Mouse (Mus musculus) liver, embryonic 15.5 days (tissue): ENCODE measurements around the gene Mbd3. TPM values are rescaled to one million over a fixed set of nuclear protein-coding genes. Genes with fewer than 3 reads are reported as not detected.

ENCODE experiments used
- ATAC-seq: fragments of 200-750 bp; cut with Nextera tagmentation; 2 replicates; pipeline ENCODE4 v1.8.0; 2017; ENCODE audit warnings: moderate number of reproducible peaks, mild to moderate bottlenecking, moderate library complexity; ENCODE audit not compliant: insufficient read depth
- H3K27ac ChIP-seq: fragments of 300-500 bp; sonication (generic); replicated peaks from 2 replicates; pipeline ENCODE4 v1.5.1; 2015; ENCODE audit warnings: mild to moderate bottlenecking, inconsistent platforms
- H3K27me3 ChIP-seq: fragments of 300-500 bp; sonication (generic); 2 replicates; pipeline ENCODE4 v1.6.1; 2015; ENCODE audit warnings: mild to moderate bottlenecking, inconsistent platforms
- H3K36me3 ChIP-seq: fragments of 300-500 bp; sonication (generic); replicated peaks from 2 replicates; pipeline ENCODE4 v1.6.1; 2015; ENCODE audit warnings: moderate library complexity, mild to moderate bottlenecking, inconsistent platforms
- H3K4me1 ChIP-seq: fragments of 300-500 bp; sonication (generic); replicated peaks from 2 replicates; pipeline ENCODE4 v1.6.1; 2015; ENCODE audit warnings: inconsistent platforms
- H3K4me2 ChIP-seq: fragments of 300-500 bp; sonication (generic); 2 replicates; pipeline ENCODE4 v1.6.1; 2015; ENCODE audit warnings: moderate library complexity, mild to moderate bottlenecking, inconsistent platforms
- H3K4me3 ChIP-seq: fragments of 300-500 bp; sonication (generic); replicated peaks from 2 replicates; pipeline ENCODE4 v1.5.1; 2015; ENCODE audit warnings: mild to moderate bottlenecking, inconsistent platforms
- H3K9ac ChIP-seq: fragments of 300-500 bp; sonication (generic); 2 replicates; pipeline ENCODE4 v1.6.1; 2015; ENCODE audit warnings: moderate library complexity, mild to moderate bottlenecking, inconsistent platforms
- H3K9me3 ChIP-seq: fragments of 300-500 bp; sonication (generic); replicated peaks from 2 replicates; pipeline ENCODE4 v1.6.1; 2016; ENCODE audit warnings: inconsistent platforms
- WGBS: fragments of 180-500 bp; shearing (Covaris S2); methylation state at CpG from one replicate; pipeline ENCODE4 v1.1.7; 2015; ENCODE audit warnings: mixed read lengths; ENCODE audit not compliant: insufficient replicate concordance; 5-methylcytosine and 5-hydroxymethylcytosine counted together
- polyA plus RNA-seq: library from polyadenylated mRNA; unstranded; fragments of >200 nt; fragmentation: Nextera tagmentation; extraction: Ambion mirVana; gene quantifications from 2 replicates; pipeline ENCODE4 v1.2.1, GENCODE M21; 2015

Gene Mbd3
- polyA plus RNA-seq, 1 experiment from 2014 or later = 63.2 TPM

GRCm38 (mm10) chr10:80395025-80395627 is 4.2 kb downstream of the Mbd3 start:
- Histone ChIP-seq H3K9me3 (no peaks in the 10 kb centered on the region), H3K27ac (no peak overlapping the region), H3K4me1 (peaks cover 36% of the 10 kb centered on the region), H3K4me3 (no peak overlapping the region), H3K4me2 (no peak overlapping the region), H3K36me3 (peaks cover 63% of the 10 kb centered on the region), H3K9ac (no peak overlapping the region), H3K27me3 (no peaks in the 10 kb centered on the region)
- WGBS = 91% methylated on average over 35 of the region's 35 CpGs
- no peak for ATAC-seq

GRCm38 (mm10) chr10:80392687-80393086 is 6.7 kb downstream of the Mbd3 start:
- Histone ChIP-seq H3K4me3 (no peak overlapping the region), H3K27me3 (no peaks in the 10 kb centered on the region), H3K4me2 (no peak overlapping the region), H3K36me3 (peaks cover 63% of the 10 kb centered on the region), H3K4me1 (peaks cover 39% of the 10 kb centered on the region), H3K9ac (no peak overlapping the region), H3K9me3 (no peaks in the 10 kb centered on the region), H3K27ac (no peak overlapping the region)
- no peak for ATAC-seq
- WGBS = 85% methylated on average over 5 of the region's 5 CpGs

GRCm38 (mm10) chr10:80390697-80391096 is 8.7 kb downstream of the Mbd3 start:
- WGBS = 80% methylated on average over 9 of the region's 9 CpGs
- peaks cover 37% of the 10 kb centered on the region for H3K4me1 ChIP-seq
- H3K27ac ChIP-seq = no peak overlapping the region
- H3K9me3 ChIP-seq = no peaks in the 10 kb centered on the region
- peaks cover 15% of the 10 kb centered on the region for H3K27me3 ChIP-seq
- no peak overlapping the region for H3K4me3 ChIP-seq
- H3K9ac ChIP-seq = no peak overlapping the region
- H3K4me2 ChIP-seq = no peak overlapping the region
- H3K36me3 ChIP-seq = peaks cover 52% of the 10 kb centered on the region
- ATAC-seq = no peak

GRCm38 (mm10) chr10:80389185-80389708 is 10.1 kb downstream of the Mbd3 start:
- Histone ChIP-seq H3K36me3 (peaks cover 37% of the 10 kb centered on the region), H3K4me1 (peaks cover 49% of the 10 kb centered on the region), H3K27me3 (peaks cover 19% of the 10 kb centered on the region), H3K9me3 (no peaks in the 10 kb centered on the region), H3K27ac (no peak overlapping the region), H3K4me3 (no peak overlapping the region), H3K9ac (no peak overlapping the region), H3K4me2 (no peak overlapping the region)
- 59% methylated on average over 4 of the region's 4 CpGs for WGBS
- no peak for ATAC-seq

GRCm38 (mm10) chr10:80388731-80389130 is 10.6 kb downstream of the Mbd3 start:
- no peak for ATAC-seq
- Histone ChIP-seq H3K4me1 (peaks cover 55% of the 10 kb centered on the region), H3K36me3 (peaks cover 32% of the 10 kb centered on the region), H3K4me3 (no peak overlapping the region), H3K9ac (no peak overlapping the region), H3K27ac (0 out of 2 replicates have a peak overlapping the region, but pooled peaks have one; percentile 62), H3K27me3 (peaks cover 19% of the 10 kb centered on the region), H3K9me3 (no peaks in the 10 kb centered on the region), H3K4me2 (peak overlapping the region; percentile 99; the same call in 1 of the 2 replicates)
- 28% methylated on average over 2 of the region's 2 CpGs for WGBS

- Histone ChIP-seq H3K4me1 (peaks cover 60% of the 10 kb centered on the region), H3K27me3 (peaks cover 19% of the 10 kb centered on the region), H3K36me3 (peaks cover 21% of the 10 kb centered on the region), H3K9me3 (no peaks in the 10 kb centered on the region), H3K9ac (peak within 1 kb of the TSS; percentile 72), H3K27ac (peak within 1 kb of the TSS; percentile 62), H3K4me3 (peak within 1 kb of the TSS; percentile 71), H3K4me2 (peak within 1 kb of the TSS; percentile 99)
- WGBS = 2% methylated on average over 30 of the region's 61 CpGs
- peak; percentile 42; the same call in 1 of the 2 replicates for ATAC-seq
Measured at GRCm38 (mm10) chr10:80387522-80387959, 11.8 kb downstream of the Mbd3 start, which contains the start of gene Mex3d. TSS of gene Mex3d (minus strand) at chr10:80387659.

- H3K4me3 ChIP-seq = peak overlapping the region; percentile 71
- WGBS = 1% methylated on average over 67 of the region's 94 CpGs
- H3K27ac ChIP-seq = peak overlapping the region; percentile 48; the same call in 1 of the 2 replicates
Measured at GRCm38 (mm10) chr10:80386735-80387471, 12.4 kb downstream of the Mbd3 start.

GRCm38 (mm10) chr10:80385811-80386734 is 13.3 kb downstream of the Mbd3 start:
- H3K27ac ChIP-seq = no peak overlapping the region
- WGBS = 15% methylated on average over 34 of the region's 34 CpGs
- H3K9ac ChIP-seq = peak overlapping the region; percentile 72
- H3K4me2 ChIP-seq = peak overlapping the region; percentile 99
- H3K4me1 ChIP-seq = peaks cover 60% of the 10 kb centered on the region
- ATAC-seq = no peak
- H3K4me3 ChIP-seq = peak overlapping the region; percentile 71
- H3K36me3 ChIP-seq = peaks cover 21% of the 10 kb centered on the region
- H3K27me3 ChIP-seq = peaks cover 19% of the 10 kb centered on the region
- no peaks in the 10 kb centered on the region for H3K9me3 ChIP-seq

More at GRCm38 (mm10) chr10:80386735-80387471, 12.4 kb downstream of the Mbd3 start:
- Histone ChIP-seq H3K9me3 (no peaks in the 10 kb centered on the region), H3K9ac (peak overlapping the region; percentile 72), H3K4me2 (peak overlapping the region; percentile 99), H3K27me3 (peaks cover 19% of the 10 kb centered on the region), H3K36me3 (peaks cover 21% of the 10 kb centered on the region), H3K4me1 (peaks cover 60% of the 10 kb centered on the region)
- ATAC-seq = 0 out of 2 replicates have a peak, but pooled peaks have one; percentile 5

GRCm38 (mm10) chr10:80385310-80385709 is 14.0 kb downstream of the Mbd3 start:
- peak overlapping the region; percentile 71 for H3K4me3 ChIP-seq
- peaks cover 19% of the 10 kb centered on the region for H3K27me3 ChIP-seq
- peaks cover 60% of the 10 kb centered on the region for H3K4me1 ChIP-seq
- ATAC-seq = no peak
- peak overlapping the region; percentile 79 for H3K27ac ChIP-seq
- 0 out of 2 replicates have a peak overlapping the region, but pooled peaks have one; percentile 72 for H3K9ac ChIP-seq
- H3K9me3 ChIP-seq = no peaks in the 10 kb centered on the region
- peaks cover 21% of the 10 kb centered on the region for H3K36me3 ChIP-seq
- H3K4me2 ChIP-seq = peak overlapping the region; percentile 99
- 48% methylated on average over 7 of the region's 7 CpGs for WGBS

- Histone ChIP-seq H3K9ac (no peak overlapping the region), H3K9me3 (no peaks in the 10 kb centered on the region), H3K27me3 (peaks cover 19% of the 10 kb centered on the region), H3K4me3 (peak overlapping the region; percentile 71), H3K4me1 (peaks cover 60% of the 10 kb centered on the region), H3K4me2 (peak overlapping the region; percentile 99), H3K36me3 (peaks cover 21% of the 10 kb centered on the region), H3K27ac (peak overlapping the region; percentile 79)
- 27% methylated on average over 7 of the region's 7 CpGs for WGBS
- peak; percentile 57 for ATAC-seq
Measured at GRCm38 (mm10) chr10:80384709-80385108, 14.6 kb downstream of the Mbd3 start.
